Mouse (Mus musculus): ENCODE measurements around the gene Etl4. TPM values are rescaled to one million over a fixed set of nuclear protein-coding genes. Genes with fewer than 3 reads are reported as not detected.

The Etl4 gene
- polyA plus RNA-seq, 1 experiment: not detected

GRCm38 (mm10) chr2:20826258-20826657, 916.7 kb downstream of the Etl4 start:
- Histone ChIP-seq H3K27me3 (ENCODE audit: control insufficient read depth) (no peaks in the 10 kb centered on the region), H3K4me3 (replicated peaks) (no peak overlapping the region), H3K4me1 (ENCODE audit: control insufficient read depth) (no peaks in the 10 kb centered on the region), H3K9me3 (ENCODE audit: control insufficient read depth, low read length) (no peaks in the 10 kb centered on the region), H3K36me3 (ENCODE audit: control insufficient read depth) (no peaks in the 10 kb centered on the region)
- TF ChIP-seq TAL1 (IDR thresholded peaks at IDR 0.05; ENCODE audit: low read length) (no peak), GATA1 (IDR thresholded peaks at IDR 0.05; ENCODE audit: low read length) (no peak)

- H3K4me3 ChIP-seq (replicated peaks): no peak overlapping the region
- TF ChIP-seq TAL1 (IDR thresholded peaks at IDR 0.05; ENCODE audit: low read length) (no peak), GATA1 (IDR thresholded peaks at IDR 0.05; ENCODE audit: low read length) (no peak)
- no peaks in the 10 kb centered on the region for H3K36me3 ChIP-seq (ENCODE audit: control insufficient read depth)
- H3K27me3 ChIP-seq (ENCODE audit: control insufficient read depth): no peaks in the 10 kb centered on the region
- H3K9me3 ChIP-seq (ENCODE audit: control insufficient read depth, low read length): no peaks in the 10 kb centered on the region
- H3K4me1 ChIP-seq (ENCODE audit: control insufficient read depth): no peaks in the 10 kb centered on the region
Measured at GRCm38 (mm10) chr2:20830882-20831281, 921.3 kb downstream of the Etl4 start.

- Histone ChIP-seq H3K27me3 (ENCODE audit: control insufficient read depth) (no peaks in the 10 kb centered on the region), H3K9me3 (ENCODE audit: control insufficient read depth, low read length) (no peaks in the 10 kb centered on the region), H3K4me1 (ENCODE audit: control insufficient read depth) (no peaks in the 10 kb centered on the region), H3K36me3 (ENCODE audit: control insufficient read depth) (no peaks in the 10 kb centered on the region), H3K4me3 (replicated peaks) (no peak overlapping the region)
- TF ChIP-seq TAL1 (IDR thresholded peaks at IDR 0.05; ENCODE audit: low read length) (no peak), GATA1 (IDR thresholded peaks at IDR 0.05; ENCODE audit: low read length) (no peak)
Measured at GRCm38 (mm10) chr2:20831608-20832406, 922.2 kb downstream of the Etl4 start.

- peaks cover 75% of the 10 kb centered on the region for H3K36me3 ChIP-seq (ENCODE audit: control insufficient read depth)
- no peaks in the 10 kb centered on the region for H3K9me3 ChIP-seq (ENCODE audit: control insufficient read depth, low read length)
Measured at GRCm38 (mm10) chr2:20849346-20849745, 939.8 kb downstream of the Etl4 start.

More at GRCm38 (mm10) chr2:20849346-20849745, 939.8 kb downstream of the Etl4 start:
- no peaks in the 10 kb centered on the region for H3K4me1 ChIP-seq (ENCODE audit: control insufficient read depth)
- H3K4me3 ChIP-seq (replicated peaks): no peak overlapping the region
- H3K27me3 ChIP-seq (ENCODE audit: control insufficient read depth): no peaks in the 10 kb centered on the region
- TF ChIP-seq GATA1 (IDR thresholded peaks at IDR 0.05; ENCODE audit: low read length) (no peak), TAL1 (IDR thresholded peaks at IDR 0.05; ENCODE audit: low read length) (no peak)

Data from erythroblast, embryonic 14.5 days (primary cell).